Mouse (Mus musculus) thymus, postnatal 10 days (tissue): ENCODE results near the gene Tm9sf3.

Source experiments
- DNase-seq, 2 experiments: peaks; one replicate each; pipeline ENCODE4 v3.0.0; 2021; ENCODE audit warnings: low spot score in 2 of 2

The Tm9sf3 gene

DNA sequence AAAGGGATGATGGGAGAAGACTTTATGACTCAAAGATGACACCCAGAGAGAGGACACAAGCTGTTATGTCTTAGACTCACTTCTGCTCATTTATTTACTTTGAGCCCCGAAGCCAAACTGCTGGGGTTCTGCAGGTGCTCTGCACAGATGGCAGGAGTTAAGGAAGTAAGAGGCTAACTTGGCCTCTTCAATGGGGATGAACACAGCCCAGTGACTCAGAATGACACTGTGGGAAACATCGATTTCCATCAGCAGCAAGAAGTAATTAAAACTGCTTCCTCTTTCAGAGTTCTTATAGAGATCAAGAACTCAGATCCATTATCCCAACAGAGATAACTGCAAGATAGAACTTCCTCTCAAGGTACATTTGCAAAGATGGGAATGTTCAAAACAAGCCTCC, 86.9 kb downstream of the Tm9sf3 start:
- DNase-seq, result no peak

DNA sequence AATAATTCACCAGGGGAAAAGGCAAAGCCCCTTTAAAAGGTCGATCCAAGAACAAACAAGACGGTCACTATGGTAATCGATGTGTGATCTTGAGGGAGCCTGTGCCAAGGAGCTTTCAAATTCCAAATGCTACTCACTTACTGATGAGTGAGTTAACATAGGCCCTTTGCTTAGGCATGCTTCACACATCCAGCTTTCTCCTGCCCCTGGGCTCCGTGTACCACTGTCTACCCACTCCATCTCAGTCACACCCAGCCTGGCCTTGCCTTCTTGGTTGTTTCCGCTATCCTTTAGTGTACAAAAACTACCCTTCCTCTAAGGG, 97.9 kb downstream of the Tm9sf3 start:
- DNase-seq, result no peak

DNA sequence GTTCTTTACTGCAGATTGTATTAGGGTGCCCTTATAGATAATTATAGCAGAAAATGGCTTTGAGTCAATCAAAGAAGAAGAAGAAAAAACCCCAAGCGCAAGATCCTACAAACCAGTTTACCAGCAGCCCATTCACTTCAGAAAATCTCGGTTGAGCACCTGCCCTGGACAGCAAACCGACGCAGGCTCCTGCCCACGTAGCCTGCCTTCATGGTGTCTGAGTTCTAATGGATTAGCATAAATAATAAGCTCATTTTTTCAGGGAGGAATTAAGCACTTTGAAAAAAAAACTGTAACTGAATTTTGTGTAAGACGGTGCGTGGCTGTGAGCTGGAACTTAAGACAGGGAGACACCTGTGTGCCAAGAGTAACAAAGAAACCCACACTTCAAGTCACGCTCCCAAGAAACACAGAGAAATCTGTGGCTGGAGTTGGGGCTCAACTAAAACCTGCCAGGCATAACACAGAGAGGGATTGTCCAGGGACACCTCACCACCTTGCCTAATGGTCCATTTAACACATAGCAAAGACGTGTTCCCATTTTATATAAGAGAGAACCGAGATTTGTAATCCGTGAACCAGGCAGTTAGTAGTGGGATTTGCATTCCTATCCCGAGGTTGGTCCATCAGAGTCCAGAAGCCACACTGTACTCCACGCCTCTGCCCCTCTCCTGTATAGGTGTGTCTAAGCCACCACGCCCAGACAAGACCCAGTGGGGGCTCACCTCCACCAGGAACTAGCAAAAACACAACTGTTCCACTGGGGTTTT, 98.5 kb downstream of the Tm9sf3 start:
- DNase-seq, result no peak

DNA sequence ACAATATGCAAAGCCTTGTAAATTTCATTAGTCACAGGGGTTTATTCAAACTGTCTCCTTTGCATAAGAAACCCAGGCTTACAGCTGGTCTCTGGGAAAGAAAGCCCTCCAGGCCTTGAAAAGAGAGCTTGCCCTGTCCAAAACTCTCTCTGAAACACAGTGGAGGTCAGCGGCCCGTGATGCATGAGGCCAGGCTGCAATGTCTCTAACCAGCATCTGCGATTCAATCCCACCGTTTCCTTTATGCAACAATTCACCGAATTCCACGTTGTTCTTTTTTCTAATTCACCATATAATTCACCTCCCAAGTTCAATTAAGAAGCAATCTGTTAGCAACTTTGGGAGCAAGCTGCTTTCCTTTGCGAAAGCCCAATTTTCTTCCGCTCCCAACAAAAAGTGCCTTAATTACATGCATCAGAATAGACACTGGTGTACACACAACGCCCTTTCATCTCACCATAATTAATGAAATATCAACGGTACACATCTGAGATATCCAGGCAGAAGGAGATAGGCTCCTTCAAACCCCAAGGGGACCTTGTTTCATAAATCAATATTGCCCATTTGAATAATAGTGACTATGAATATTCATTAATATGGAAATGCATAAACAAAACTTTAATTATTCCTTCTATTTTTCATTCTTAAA, 99.2 kb downstream of the Tm9sf3 start:
- no peak for DNase-seq
